Mouse (Mus musculus) liver, embryonic 15.5 days (tissue): ENCODE measurements around the gene Glt6d1. TPM values are rescaled to one million over a fixed set of nuclear protein-coding genes. Genes with fewer than 3 reads are reported as not detected.

Source experiments
- ATAC-seq: fragments of 200-750 bp; cut with Nextera tagmentation; 2 replicates; pipeline ENCODE4 v1.8.0; 2017; ENCODE audit warnings: moderate number of reproducible peaks, mild to moderate bottlenecking, moderate library complexity; ENCODE audit not compliant: insufficient read depth
- H3K27ac ChIP-seq: fragments of 300-500 bp; sonication (generic); replicated peaks from 2 replicates; pipeline ENCODE4 v1.5.1; 2015; ENCODE audit warnings: mild to moderate bottlenecking, inconsistent platforms
- H3K27me3 ChIP-seq: fragments of 300-500 bp; sonication (generic); 2 replicates; pipeline ENCODE4 v1.6.1; 2015; ENCODE audit warnings: mild to moderate bottlenecking, inconsistent platforms
- H3K36me3 ChIP-seq: fragments of 300-500 bp; sonication (generic); replicated peaks from 2 replicates; pipeline ENCODE4 v1.6.1; 2015; ENCODE audit warnings: moderate library complexity, mild to moderate bottlenecking, inconsistent platforms
- H3K4me1 ChIP-seq: fragments of 300-500 bp; sonication (generic); replicated peaks from 2 replicates; pipeline ENCODE4 v1.6.1; 2015; ENCODE audit warnings: inconsistent platforms
- H3K4me2 ChIP-seq: fragments of 300-500 bp; sonication (generic); 2 replicates; pipeline ENCODE4 v1.6.1; 2015; ENCODE audit warnings: moderate library complexity, mild to moderate bottlenecking, inconsistent platforms
- H3K4me3 ChIP-seq: fragments of 300-500 bp; sonication (generic); replicated peaks from 2 replicates; pipeline ENCODE4 v1.5.1; 2015; ENCODE audit warnings: mild to moderate bottlenecking, inconsistent platforms
- H3K9ac ChIP-seq: fragments of 300-500 bp; sonication (generic); 2 replicates; pipeline ENCODE4 v1.6.1; 2015; ENCODE audit warnings: moderate library complexity, mild to moderate bottlenecking, inconsistent platforms
- H3K9me3 ChIP-seq: fragments of 300-500 bp; sonication (generic); replicated peaks from 2 replicates; pipeline ENCODE4 v1.6.1; 2016; ENCODE audit warnings: inconsistent platforms
- WGBS: fragments of 180-500 bp; shearing (Covaris S2); methylation state at CpG from one replicate; pipeline ENCODE4 v1.1.7; 2015; ENCODE audit warnings: mixed read lengths; ENCODE audit not compliant: insufficient replicate concordance; 5-methylcytosine and 5-hydroxymethylcytosine counted together
- polyA plus RNA-seq: library from polyadenylated mRNA; unstranded; fragments of >200 nt; fragmentation: Nextera tagmentation; extraction: Ambion mirVana; gene quantifications from 2 replicates; pipeline ENCODE4 v1.2.1, GENCODE M21; 2015

Glt6d1 gene
- polyA plus RNA-seq, 1 experiment from 2014 or later: not detected

DNA sequence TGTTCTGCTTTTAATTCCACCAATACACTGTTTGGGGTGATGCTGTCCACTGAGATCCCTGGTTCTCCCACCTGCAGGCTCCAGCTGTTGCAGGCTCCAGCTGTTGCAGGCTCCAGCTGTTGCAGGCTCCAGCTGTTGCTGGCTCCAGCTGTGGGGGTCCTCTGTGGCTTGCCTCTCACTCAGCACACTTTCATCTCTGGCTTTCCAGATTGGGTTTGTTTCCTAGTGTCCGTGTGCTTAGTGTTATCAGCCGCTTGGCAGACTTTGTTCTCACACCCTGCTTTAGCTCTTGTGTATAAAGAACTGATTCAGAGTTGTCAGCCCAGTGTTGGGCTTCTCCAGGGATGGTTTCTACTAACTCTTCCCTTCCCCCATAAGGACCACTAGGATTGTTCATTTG is 18.0 kb downstream of the Glt6d1 start:
- no peaks in the 10 kb centered on the region for H3K4me1 ChIP-seq
- no peaks in the 10 kb centered on the region for H3K9me3 ChIP-seq
- no peaks in the 10 kb centered on the region for H3K36me3 ChIP-seq
- no peak overlapping the region for H3K9ac ChIP-seq
- no peak overlapping the region for H3K27ac ChIP-seq
- H3K4me3 ChIP-seq: no peak overlapping the region
- ATAC-seq: no peak
- no peak overlapping the region for H3K4me2 ChIP-seq
- H3K27me3 ChIP-seq: no peaks in the 10 kb centered on the region; the same call in 1 of the 2 replicates
- 17% methylated on average over 2 of the region's 2 CpGs for WGBS

GRCm38 (mm10) chr2:25789092-25789491 is 26.6 kb downstream of the Glt6d1 start:
- peak; percentile 73 for ATAC-seq

DNA sequence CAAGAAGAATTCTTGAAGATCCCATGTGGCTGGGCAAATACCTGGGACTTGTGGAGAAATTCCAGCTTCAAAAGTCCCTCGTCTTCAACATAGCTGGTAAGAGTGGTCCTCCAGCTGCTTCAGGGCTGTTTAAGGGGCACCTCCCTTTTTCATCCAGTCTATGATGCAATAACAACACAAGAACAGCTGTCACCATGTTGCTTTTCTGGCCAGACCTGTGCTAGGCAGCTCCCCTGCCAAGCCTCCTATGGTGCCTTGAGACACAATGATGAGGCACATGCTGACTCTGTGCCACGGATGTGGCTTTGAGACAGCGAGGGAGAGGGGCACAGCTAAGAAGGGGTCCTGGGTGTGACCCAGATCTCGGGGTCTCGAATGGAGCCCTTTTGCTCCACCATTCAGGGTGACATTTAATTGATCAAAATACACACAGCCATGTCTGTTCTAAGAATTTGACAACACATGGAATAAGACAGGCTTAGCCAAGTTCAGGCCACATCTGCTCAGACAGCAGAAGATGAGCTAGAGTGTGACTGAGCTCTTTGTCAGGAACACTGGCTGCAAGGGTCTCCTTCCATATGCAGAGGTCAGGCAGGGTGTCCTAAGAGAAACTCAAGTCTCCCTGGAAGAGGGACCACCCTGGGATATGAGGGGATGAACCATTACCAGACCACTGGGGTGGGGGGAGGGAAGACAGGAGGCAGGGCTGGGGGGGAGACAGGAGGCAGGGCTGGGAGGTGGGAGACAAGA is 29.9 kb downstream of the Glt6d1 start:
- WGBS: 55% methylated on average over 5 of the region's 5 CpGs
- no peaks in the 10 kb centered on the region for H3K9me3 ChIP-seq
- no peaks in the 10 kb centered on the region for H3K36me3 ChIP-seq
- H3K4me3 ChIP-seq: no peak overlapping the region
- no peak overlapping the region for H3K27ac ChIP-seq
- no peaks in the 10 kb centered on the region for H3K27me3 ChIP-seq
- no peak overlapping the region for H3K9ac ChIP-seq
- no peak for ATAC-seq
- H3K4me1 ChIP-seq: peaks cover 19% of the 10 kb centered on the region; the same call in 1 of the 2 replicates
- no peak overlapping the region for H3K4me2 ChIP-seq

More at GRCm38 (mm10) chr2:25789092-25789491, 26.6 kb downstream of the Glt6d1 start:
- Histone ChIP-seq H3K4me2 (no peak overlapping the region), H3K9me3 (no peaks in the 10 kb centered on the region), H3K36me3 (no peaks in the 10 kb centered on the region), H3K4me1 (peaks cover 19% of the 10 kb centered on the region; the same call in 1 of the 2 replicates), H3K4me3 (no peak overlapping the region), H3K27ac (0 out of 2 replicates have a peak overlapping the region, but pooled peaks have one; percentile 34), H3K27me3 (no peaks in the 10 kb centered on the region; the same call in 1 of the 2 replicates), H3K9ac (no peak overlapping the region)
- WGBS: 27% methylated on average over 3 of the region's 3 CpGs

DNA sequence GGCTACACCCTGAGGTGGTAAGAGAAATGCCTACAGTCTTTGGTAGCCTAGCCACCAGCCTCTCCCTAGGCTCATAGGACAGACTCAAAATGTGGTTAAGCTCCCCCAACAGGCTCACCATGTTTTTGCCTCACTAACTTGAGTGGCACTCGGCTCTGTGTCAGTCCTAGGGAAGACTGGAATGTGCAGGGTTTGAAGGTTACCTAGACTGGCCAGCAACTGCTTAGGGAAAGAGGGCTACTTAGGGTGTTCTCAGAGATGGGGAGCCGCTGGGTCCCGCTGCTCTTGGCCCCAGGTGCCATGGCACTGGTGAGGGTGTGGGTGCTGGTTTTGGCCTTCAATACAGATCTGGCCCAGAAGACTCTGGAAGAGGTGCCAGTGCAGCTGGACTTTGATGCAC is 33.7 kb downstream of the Glt6d1 start, which contains the start of gene Gm13539:
Gene Gm13539 (plus strand): TSS at position 301 of the 400 bp plus-strand sequence.
- Histone ChIP-seq H3K4me2 (no peak within 1 kb of the TSS), H3K36me3 (no peaks in the 10 kb centered on the region), H3K4me3 (no peak within 1 kb of the TSS), H3K27me3 (no peaks in the 10 kb centered on the region; the same call in 1 of the 2 replicates), H3K9ac (no peak within 1 kb of the TSS), H3K4me1 (0 out of 2 replicates have a peak, but pooled peaks cover 3% of the 10 kb centered on the region), H3K27ac (no peak within 1 kb of the TSS), H3K9me3 (no peaks in the 10 kb centered on the region)
- 50% methylated on average over 3 of the region's 3 CpGs for WGBS
- ATAC-seq: no peak

- WGBS: 38% methylated on average over 4 of the region's 4 CpGs
- Histone ChIP-seq H3K9ac (no peak overlapping the region), H3K27ac (no peak overlapping the region), H3K27me3 (no peaks in the 10 kb centered on the region; the same call in 1 of the 2 replicates), H3K36me3 (no peaks in the 10 kb centered on the region), H3K4me1 (0 out of 2 replicates have a peak, but pooled peaks cover 3% of the 10 kb centered on the region), H3K4me3 (no peak overlapping the region), H3K4me2 (no peak overlapping the region), H3K9me3 (no peaks in the 10 kb centered on the region)
- no peak for ATAC-seq
Observed at GRCm38 (mm10) chr2:25780921-25781320, 34.7 kb downstream of the Glt6d1 start.

DNA sequence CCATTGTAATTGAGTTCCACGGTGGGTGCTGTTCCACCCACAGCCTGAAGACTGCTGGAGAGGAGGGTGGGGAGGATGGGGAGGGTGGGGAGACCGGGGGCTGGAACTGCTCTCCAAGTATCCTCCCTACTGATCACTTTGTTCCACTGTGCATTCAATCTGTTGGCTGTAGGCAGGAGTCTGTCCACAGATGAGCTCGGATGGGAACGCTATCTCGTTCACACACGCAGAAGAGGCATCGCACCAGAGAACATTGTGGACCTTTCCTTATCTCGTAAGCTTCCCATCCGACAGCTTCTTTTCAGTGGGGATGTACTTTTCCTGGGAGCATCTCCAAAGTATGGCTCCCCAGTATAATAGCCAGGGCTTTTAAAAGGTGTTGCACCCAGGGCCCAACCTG is 36.6 kb downstream of the Glt6d1 start:
- Histone ChIP-seq H3K9ac (no peak overlapping the region), H3K27me3 (no peaks in the 10 kb centered on the region; the same call in 1 of the 2 replicates), H3K27ac (no peak overlapping the region), H3K36me3 (no peaks in the 10 kb centered on the region), H3K4me1 (no peaks in the 10 kb centered on the region), H3K9me3 (no peaks in the 10 kb centered on the region), H3K4me2 (no peak overlapping the region), H3K4me3 (no peak overlapping the region)
- ATAC-seq: no peak
- 62% methylated on average over 9 of the region's 9 CpGs for WGBS

GRCm38 (mm10) chr2:25776717-25777116 is 38.9 kb downstream of the Glt6d1 start, which contains the start of gene Lcn11:
Lcn11 (plus strand) TSS chr2:25777017.
- no peak within 1 kb of the TSS for H3K9ac ChIP-seq
- no peaks in the 10 kb centered on the region; the same call in 1 of the 2 replicates for H3K27me3 ChIP-seq
- no peaks in the 10 kb centered on the region for H3K9me3 ChIP-seq
- WGBS: 70% methylated on average over 1 of the region's 1 CpGs
- H3K36me3 ChIP-seq: no peaks in the 10 kb centered on the region
- H3K4me1 ChIP-seq: no peaks in the 10 kb centered on the region
- no peak within 1 kb of the TSS for H3K4me2 ChIP-seq
- H3K4me3 ChIP-seq: no peak within 1 kb of the TSS
- H3K27ac ChIP-seq: no peak within 1 kb of the TSS
- no peak for ATAC-seq

- no peak for ATAC-seq
- H3K4me2 ChIP-seq: no peak overlapping the region
- H3K27ac ChIP-seq: no peak overlapping the region
- no peaks in the 10 kb centered on the region; the same call in 1 of the 2 replicates for H3K27me3 ChIP-seq
- no peaks in the 10 kb centered on the region for H3K4me1 ChIP-seq
- no peaks in the 10 kb centered on the region for H3K9me3 ChIP-seq
- H3K4me3 ChIP-seq: no peak overlapping the region
- 52% methylated on average over 3 of the region's 3 CpGs for WGBS
- no peaks in the 10 kb centered on the region for H3K36me3 ChIP-seq
- no peak overlapping the region for H3K9ac ChIP-seq
Observed at GRCm38 (mm10) chr2:25775991-25776390, 39.7 kb downstream of the Glt6d1 start.

- Histone ChIP-seq H3K4me1 (no peaks in the 10 kb centered on the region), H3K9me3 (no peaks in the 10 kb centered on the region), H3K4me3 (no peak overlapping the region), H3K9ac (no peak overlapping the region), H3K27me3 (no peaks in the 10 kb centered on the region; the same call in 1 of the 2 replicates), H3K36me3 (no peaks in the 10 kb centered on the region), H3K4me2 (no peak overlapping the region), H3K27ac (no peak overlapping the region)
- WGBS: 45% methylated on average over 2 of the region's 2 CpGs
- no peak for ATAC-seq
Observed at GRCm38 (mm10) chr2:25774640-25775039, 41.0 kb downstream of the Glt6d1 start.

DNA sequence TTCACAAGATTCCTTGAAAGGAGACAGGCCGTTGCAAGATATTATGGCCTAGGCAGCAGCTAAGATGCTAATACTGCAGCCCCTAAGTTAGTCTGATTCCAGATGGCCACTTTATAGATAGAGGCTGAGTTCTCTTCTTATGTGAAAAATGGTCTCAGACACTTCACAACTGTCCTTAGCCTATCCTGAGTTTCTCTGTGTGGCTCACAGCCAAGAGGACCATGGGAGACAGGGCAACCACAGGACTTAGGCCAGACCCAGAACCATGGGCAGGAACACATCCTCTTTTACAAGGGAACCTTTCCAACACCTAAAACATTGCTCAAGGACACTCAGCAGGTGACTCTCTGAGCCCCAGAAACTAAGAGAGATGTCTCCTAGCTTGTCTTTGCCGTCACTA is 42.1 kb downstream of the Glt6d1 start:
- H3K4me1 ChIP-seq: no peaks in the 10 kb centered on the region
- H3K4me2 ChIP-seq: no peak overlapping the region
- ATAC-seq: no peak
- H3K27ac ChIP-seq: no peak overlapping the region
- no peak overlapping the region for H3K9ac ChIP-seq
- H3K9me3 ChIP-seq: no peaks in the 10 kb centered on the region
- H3K27me3 ChIP-seq: no peaks in the 10 kb centered on the region; the same call in 1 of the 2 replicates
- no peaks in the 10 kb centered on the region for H3K36me3 ChIP-seq
- 62% methylated on average over 2 of the region's 2 CpGs for WGBS
- H3K4me3 ChIP-seq: no peak overlapping the region

GRCm38 (mm10) chr2:25767764-25768163 is 47.9 kb downstream of the Glt6d1 start:
- Histone ChIP-seq H3K4me2 (no peak overlapping the region), H3K4me1 (no peaks in the 10 kb centered on the region), H3K27me3 (no peaks in the 10 kb centered on the region), H3K4me3 (no peak overlapping the region), H3K27ac (no peak overlapping the region), H3K36me3 (no peaks in the 10 kb centered on the region), H3K9me3 (no peaks in the 10 kb centered on the region), H3K9ac (no peak overlapping the region)
- ATAC-seq: no peak
- 64% methylated on average over 4 of the region's 4 CpGs for WGBS
